Mouse (Mus musculus): ENCODE measurements at regions not wholly inside any gene's neighbourhood (a gene's known extent, or its start where the extent isn't known, plus 50 kb on each side); places are given as distances from the start of the nearest gene placed in this dataset.

DNA sequence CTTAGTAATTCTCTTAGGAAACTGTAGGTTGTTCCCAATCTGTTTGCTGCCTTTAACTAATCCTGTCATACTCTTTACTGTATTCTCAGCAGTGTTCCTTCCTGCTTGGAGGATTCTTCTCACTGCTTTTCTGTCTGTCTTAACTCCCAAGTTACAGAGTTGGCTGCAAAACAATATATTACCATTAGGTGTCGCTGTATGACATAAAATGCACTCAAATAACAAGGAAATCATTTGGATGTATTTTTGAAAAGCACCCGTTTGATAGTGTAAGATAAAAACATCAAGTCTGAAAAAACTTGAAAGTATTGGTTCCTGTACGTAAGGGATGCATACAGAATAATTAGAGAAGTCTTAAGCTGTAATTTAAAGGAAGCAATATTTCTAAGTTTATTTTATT is 261.8 kb downstream of the Ttc6 start:
- peak; percentile 92 for TF ChIP-seq CTCF (IDR thresholded peaks at IDR 0.05; ENCODE audit: low read depth)
- no peak for TF ChIP-seq EP300 (optimal IDR thresholded peaks at IDR 0.05)
